Mouse (Mus musculus) forebrain, postnatal 0 days (tissue): ENCODE measurements around the gene Rmnd5b. TPM values are rescaled to one million over a fixed set of nuclear protein-coding genes. Genes with fewer than 3 reads are reported as not detected.

Source experiments
- ATAC-seq: fragments of 200-750 bp; cut with Nextera tagmentation; 2 replicates; pipeline ENCODE4 v1.8.0; 2017; ENCODE audit warnings: mild to moderate bottlenecking, moderate library complexity
- DNase-seq: peaks from one replicate; pipeline ENCODE4 v3.0.0-alpha.2; 2015
- H3K27ac ChIP-seq: fragments of 300-500 bp; sonication (generic); 2 replicates; pipeline ENCODE4 v1.5.1; 2014; ENCODE audit warnings: low read depth, mild to moderate bottlenecking, antibody characterized with exemption, low read length, moderate library complexity, mixed read lengths
- H3K27me3 ChIP-seq: fragments of 300-500 bp; sonication (generic); 2 replicates; pipeline ENCODE4 v1.6.1; 2014; ENCODE audit warnings: mild to moderate bottlenecking, low read length, mixed read lengths; ENCODE audit not compliant: insufficient read depth
- H3K36me3 ChIP-seq: fragments of 300-500 bp; sonication (generic); 2 replicates; pipeline ENCODE4 v1.6.1; 2014; ENCODE audit warnings: mild to moderate bottlenecking, moderate library complexity; ENCODE audit not compliant: insufficient read depth
- H3K4me1 ChIP-seq: fragments of 300-500 bp; sonication (generic); 2 replicates; pipeline ENCODE4 v1.6.1; 2014; ENCODE audit warnings: antibody characterized with exemption; ENCODE audit not compliant: insufficient read depth
- H3K4me2 ChIP-seq: fragments of 300-500 bp; sonication (generic); 2 replicates; pipeline ENCODE4 v1.6.1; 2014; ENCODE audit warnings: low read depth, mild to moderate bottlenecking, moderate library complexity
- H3K4me3 ChIP-seq: fragments of 300-500 bp; sonication (generic); 2 replicates; pipeline ENCODE4 v1.5.1; 2014; ENCODE audit warnings: low read depth, low read length, mixed read lengths
- H3K9ac ChIP-seq: fragments of 300-500 bp; sonication (generic); 2 replicates; pipeline ENCODE4 v1.6.1; 2014; ENCODE audit warnings: mild to moderate bottlenecking
- H3K9me3 ChIP-seq: fragments of 300-500 bp; sonication (generic); 2 replicates; pipeline ENCODE4 v1.6.1; 2016; ENCODE audit warnings: low read length
- CTCF ChIP-seq: sonication (generic); IDR thresholded peaks from 2 replicates; pipeline ENCODE4 v1.5.1; 2016; ENCODE audit warnings: antibody characterized with exemption, control low read depth, low read depth
- WGBS: fragments of 180-500 bp; shearing (Covaris S2); extraction: QIAGEN DNeasy Blood & Tissue Kit; methylation state at CpG from one replicate; pipeline ENCODE4 v1.1.7; 2014; 5-methylcytosine and 5-hydroxymethylcytosine counted together
- polyA plus RNA-seq: library from polyadenylated mRNA; unstranded; fragments of >200 nt; fragmentation: Nextera tagmentation; extraction: Ambion mirVana; gene quantifications from 2 replicates; pipeline ENCODE4 v1.2.1, GENCODE M21; 2015
- total RNA-seq: library from RNA; depleted of rRNA; stranded (reverse); fragments of >200 nt; gene quantifications from 2 replicates; pipeline ENCODE4 v1.2.3, GENCODE M21; 2014

Rmnd5b gene
- total and polyA plus RNA-seq, 2 experiments from 2014 or later, result 70.7 to 74.4 TPM

DNA sequence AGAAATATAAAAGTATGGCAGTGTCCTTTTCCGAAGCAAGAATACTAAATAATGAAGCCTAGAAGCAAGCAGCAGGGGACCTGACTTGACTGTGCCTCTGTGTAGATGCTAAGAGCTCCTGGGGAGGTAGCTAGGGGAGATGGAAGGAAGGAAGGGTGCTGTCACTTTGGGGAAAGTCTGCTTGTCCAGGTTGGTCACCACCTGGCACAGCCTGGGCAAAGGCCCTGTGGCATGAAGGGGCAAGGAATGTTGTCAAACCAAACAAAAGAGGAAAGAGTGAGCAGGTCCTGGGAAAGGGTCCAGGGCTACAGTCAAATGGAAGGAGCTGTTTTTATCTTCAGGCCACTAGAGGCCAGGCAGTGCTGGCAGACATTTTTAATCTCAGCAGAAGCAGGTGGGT lies 48.6 kb downstream of the Rmnd5b start:
- peaks cover 47% of the 10 kb centered on the region for H3K36me3 ChIP-seq
- no peak overlapping the region for H3K9ac ChIP-seq
- no peak overlapping the region for H3K4me2 ChIP-seq
- H3K27me3 ChIP-seq, result no peaks in the 10 kb centered on the region
- peaks cover 16% of the 10 kb centered on the region for H3K4me1 ChIP-seq
- no peak overlapping the region for H3K27ac ChIP-seq
- ATAC-seq (no peak), DNase-seq (no peak)
- no peak for TF ChIP-seq CTCF
- WGBS, result 92% methylated on average over 1 of the region's 1 CpGs
- no peaks in the 10 kb centered on the region for H3K9me3 ChIP-seq
- H3K4me3 ChIP-seq, result no peak overlapping the region

DNA sequence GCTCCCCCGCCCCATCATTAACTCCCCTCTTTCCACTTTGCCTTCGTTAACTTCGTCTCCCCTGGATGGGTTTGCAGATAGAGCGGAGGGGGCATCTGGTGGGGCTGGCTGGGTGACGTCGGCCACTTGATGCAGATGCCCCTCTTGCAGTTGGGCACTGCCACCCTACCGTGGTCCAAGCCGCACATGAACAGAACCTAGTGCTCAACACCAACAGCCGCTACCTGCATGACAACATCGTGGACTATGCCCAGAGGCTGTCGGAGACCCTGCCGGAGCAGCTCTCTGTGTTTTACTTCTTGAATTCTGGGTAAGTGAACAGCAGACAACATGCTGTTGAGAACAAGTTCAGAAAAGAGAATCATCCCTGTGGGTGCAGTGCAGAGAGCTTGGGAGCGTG lies 49.3 kb downstream of the Rmnd5b start:
- TF ChIP-seq CTCF, result no peak
- no peak overlapping the region for H3K27ac ChIP-seq
- 84% methylated on average over 13 of the region's 13 CpGs for WGBS
- no peaks in the 10 kb centered on the region for H3K9me3 ChIP-seq
- ATAC-seq (no peak), DNase-seq (no peak)
- H3K4me3 ChIP-seq, result no peak overlapping the region
- no peak overlapping the region for H3K9ac ChIP-seq
- no peak overlapping the region for H3K4me2 ChIP-seq
- H3K27me3 ChIP-seq, result no peaks in the 10 kb centered on the region
- H3K4me1 ChIP-seq, result peaks cover 16% of the 10 kb centered on the region
- H3K36me3 ChIP-seq, result peaks cover 41% of the 10 kb centered on the region

DNA sequence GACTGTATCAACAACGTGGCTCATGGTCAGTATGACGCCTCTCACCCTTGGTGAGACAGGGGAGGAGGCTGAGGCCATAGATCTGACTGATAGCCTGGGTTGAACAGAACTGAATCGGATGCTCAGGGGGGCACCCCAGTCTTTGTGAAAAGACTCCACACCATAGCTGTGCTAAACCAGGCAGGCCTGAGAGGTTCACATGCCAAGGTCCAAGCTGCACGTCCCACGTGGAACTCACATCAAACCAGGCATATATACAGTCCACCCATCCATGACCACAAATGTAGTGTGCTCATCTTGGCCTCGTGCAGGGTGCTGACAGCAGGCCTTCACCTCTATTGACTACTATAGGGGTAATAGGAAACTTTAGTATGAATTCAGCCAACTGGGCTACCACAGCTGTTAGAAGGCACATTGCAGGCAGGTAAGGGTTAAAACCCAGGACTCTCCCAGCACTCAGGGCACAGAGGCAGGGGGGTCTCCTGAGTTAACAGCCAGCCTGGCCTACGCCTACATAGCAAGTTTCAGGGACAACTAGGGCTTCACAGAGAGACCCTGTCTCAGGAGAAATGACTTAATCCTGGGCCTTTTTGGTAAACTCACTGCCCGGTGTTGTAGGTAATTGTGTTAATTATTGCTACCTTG lies 50.0 kb downstream of the Rmnd5b start:
- H3K27ac ChIP-seq, result no peak overlapping the region
- ATAC-seq (no peak), DNase-seq (no peak)
- peak overlapping the region; percentile 82; the same call in 1 of the 2 replicates for H3K9ac ChIP-seq
- peaks cover 16% of the 10 kb centered on the region for H3K4me1 ChIP-seq
- no peaks in the 10 kb centered on the region for H3K9me3 ChIP-seq
- peaks cover 35% of the 10 kb centered on the region for H3K36me3 ChIP-seq
- no peak overlapping the region for H3K4me3 ChIP-seq
- peak overlapping the region; percentile 97 for H3K4me2 ChIP-seq
- no peak for TF ChIP-seq CTCF
- H3K27me3 ChIP-seq, result no peaks in the 10 kb centered on the region
- WGBS, result 60% methylated on average over 8 of the region's 8 CpGs

DNA sequence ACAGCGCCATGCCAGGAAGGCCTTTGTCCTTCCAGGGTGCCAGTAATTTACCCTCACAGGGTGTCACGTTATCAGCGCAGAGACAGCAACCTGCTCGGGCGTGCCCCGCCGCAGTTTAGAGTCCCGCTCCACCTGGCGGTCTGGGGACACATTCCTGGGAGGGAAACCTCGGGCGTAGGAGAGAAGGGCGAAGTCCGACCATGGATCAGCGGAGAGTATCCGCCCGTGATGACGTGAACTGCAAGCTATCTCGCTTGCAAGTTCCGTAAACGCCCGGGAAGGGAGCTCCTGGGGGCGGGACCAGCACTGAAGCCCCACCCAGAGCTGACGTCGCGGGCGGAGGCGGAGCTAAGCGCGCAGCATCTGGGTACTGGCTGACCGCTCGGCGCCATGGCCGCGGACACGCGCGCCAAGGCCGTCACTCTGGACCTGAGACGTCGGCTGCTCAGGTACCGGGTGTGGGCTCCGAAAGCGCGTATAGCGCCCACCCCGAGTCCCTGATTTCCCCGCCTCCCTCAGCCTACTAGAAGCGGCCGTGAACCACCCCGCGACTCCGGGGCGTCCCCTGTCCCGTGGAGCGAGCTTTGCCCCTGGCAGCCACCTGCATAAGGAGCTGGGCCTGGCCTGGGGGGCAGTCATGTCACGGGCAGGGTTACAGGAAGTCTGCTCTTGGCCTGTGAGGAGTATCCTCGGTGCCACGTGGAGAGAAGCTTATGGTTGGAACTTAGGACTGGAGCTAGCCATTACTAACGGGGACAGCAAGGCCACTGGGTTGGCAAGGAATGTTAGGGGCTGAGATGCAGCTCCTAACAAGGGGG lies 51.1 kb downstream of the Rmnd5b start, which contains the start of gene Phykpl:
Gene Phykpl, plus strand, starts transcription at position 327 of the 818 bp plus-strand sequence.
- peak; percentile 97 for DNase-seq
- H3K4me1 ChIP-seq, result peaks cover 16% of the 10 kb centered on the region
- ATAC-seq, result peak; percentile 96
- H3K4me3 ChIP-seq, result peak within 1 kb of the TSS; percentile 59
- H3K4me2 ChIP-seq, result peak within 1 kb of the TSS; percentile 97
- no peaks in the 10 kb centered on the region for H3K27me3 ChIP-seq
- peak; percentile 66 for TF ChIP-seq CTCF
- 1% methylated on average over 59 of the region's 59 CpGs for WGBS
- H3K9me3 ChIP-seq, result no peaks in the 10 kb centered on the region
- peak within 1 kb of the TSS; percentile 89 for H3K27ac ChIP-seq
- H3K9ac ChIP-seq, result peak within 1 kb of the TSS; percentile 82
- H3K36me3 ChIP-seq, result peaks cover 28% of the 10 kb centered on the region

DNA sequence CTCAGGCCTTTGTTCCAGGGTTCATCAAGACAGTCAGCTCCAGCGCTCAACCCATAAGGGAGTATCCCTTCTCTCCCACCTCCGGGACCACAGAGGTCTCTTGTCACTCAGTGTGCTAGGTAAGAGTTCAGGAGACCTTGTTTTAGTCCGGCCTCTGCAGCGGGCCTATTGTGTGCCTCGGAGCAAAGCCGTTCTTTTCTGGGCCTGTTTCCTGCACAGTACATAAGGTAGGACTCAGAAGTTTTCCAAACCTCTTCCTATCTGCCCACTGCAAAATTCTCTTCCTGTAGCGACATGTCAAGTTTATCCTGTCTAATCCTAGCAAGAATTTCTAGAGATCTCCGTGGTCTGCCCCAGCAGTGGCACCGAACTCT lies 51.7 kb downstream of the Rmnd5b start:
- H3K9me3 ChIP-seq, result no peaks in the 10 kb centered on the region
- peak overlapping the region; percentile 97 for H3K4me2 ChIP-seq
- peaks cover 27% of the 10 kb centered on the region for H3K36me3 ChIP-seq
- ATAC-seq (no peak; the same call in 1 of the 2 replicates), DNase-seq (no peak)
- peak overlapping the region; percentile 89 for H3K27ac ChIP-seq
- peak overlapping the region; percentile 59 for H3K4me3 ChIP-seq
- no peaks in the 10 kb centered on the region for H3K27me3 ChIP-seq
- H3K4me1 ChIP-seq, result peaks cover 16% of the 10 kb centered on the region
- peak overlapping the region; percentile 82 for H3K9ac ChIP-seq
- WGBS, result 6% methylated on average over 9 of the region's 9 CpGs
- TF ChIP-seq CTCF, result no peak

DNA sequence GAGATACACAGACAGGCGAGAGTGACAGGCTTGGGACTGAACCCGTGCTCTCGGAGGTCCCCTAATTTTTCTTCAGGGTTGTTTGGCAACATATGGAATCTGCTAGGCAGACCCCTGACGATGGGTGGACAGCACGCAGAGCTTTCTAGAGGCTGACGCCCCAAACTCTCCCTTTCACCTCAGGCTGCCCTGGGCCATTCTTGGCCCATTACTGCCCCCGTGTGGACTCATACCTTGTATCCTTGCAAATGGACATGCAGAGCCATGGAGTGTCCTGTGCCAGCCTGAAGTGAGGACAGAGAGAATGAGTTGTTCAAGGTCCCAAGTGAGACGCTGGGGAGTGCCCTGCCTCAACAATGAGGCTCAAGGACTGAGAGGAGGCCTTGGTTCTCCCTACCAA lies 53.0 kb downstream of the Rmnd5b start:
- Histone ChIP-seq H3K4me3 (no peak overlapping the region), H3K9ac (no peak overlapping the region), H3K27me3 (no peaks in the 10 kb centered on the region), H3K27ac (no peak overlapping the region), H3K36me3 (peaks cover 14% of the 10 kb centered on the region), H3K9me3 (no peaks in the 10 kb centered on the region), H3K4me1 (peaks cover 16% of the 10 kb centered on the region), H3K4me2 (no peak overlapping the region)
- TF ChIP-seq CTCF, result peak; percentile 65
- WGBS, result 22% methylated on average over 8 of the region's 8 CpGs
- DNase-seq, result no peak
- no peak for ATAC-seq

DNA sequence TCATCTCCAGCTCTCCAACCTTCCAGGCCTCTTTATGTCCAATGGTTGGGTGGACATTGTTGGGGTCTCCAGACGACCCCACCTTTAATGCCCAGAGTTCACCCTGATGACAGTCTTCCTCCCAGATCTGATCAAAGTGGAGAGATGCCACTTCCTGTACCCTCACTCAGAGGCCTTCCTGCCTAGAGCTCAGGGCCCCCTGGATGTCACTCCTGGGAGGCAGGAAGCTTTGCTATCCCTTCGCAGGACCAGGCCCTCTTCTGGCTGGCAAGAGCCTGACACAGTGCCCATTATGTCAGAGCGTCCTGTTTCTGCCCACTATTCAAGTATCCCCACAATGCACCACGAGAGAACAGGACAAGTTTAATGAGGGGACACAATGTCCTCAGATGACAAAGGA lies 56.7 kb downstream of the Rmnd5b start:
- no peak overlapping the region for H3K4me3 ChIP-seq
- no peak for ATAC-seq
- no peaks in the 10 kb centered on the region for H3K9me3 ChIP-seq
- no peak overlapping the region for H3K9ac ChIP-seq
- no peak overlapping the region for H3K27ac ChIP-seq
- no peaks in the 10 kb centered on the region for H3K36me3 ChIP-seq
- no peak overlapping the region for H3K4me2 ChIP-seq
- 70% methylated on average over 4 of the region's 4 CpGs for WGBS
- no peak for DNase-seq
- H3K4me1 ChIP-seq, result peaks cover 7% of the 10 kb centered on the region
- H3K27me3 ChIP-seq, result no peaks in the 10 kb centered on the region
- no peak for TF ChIP-seq CTCF
